8 mouse cellular contexts compared by ENCODE assay signal in the genomic region with DNA sequence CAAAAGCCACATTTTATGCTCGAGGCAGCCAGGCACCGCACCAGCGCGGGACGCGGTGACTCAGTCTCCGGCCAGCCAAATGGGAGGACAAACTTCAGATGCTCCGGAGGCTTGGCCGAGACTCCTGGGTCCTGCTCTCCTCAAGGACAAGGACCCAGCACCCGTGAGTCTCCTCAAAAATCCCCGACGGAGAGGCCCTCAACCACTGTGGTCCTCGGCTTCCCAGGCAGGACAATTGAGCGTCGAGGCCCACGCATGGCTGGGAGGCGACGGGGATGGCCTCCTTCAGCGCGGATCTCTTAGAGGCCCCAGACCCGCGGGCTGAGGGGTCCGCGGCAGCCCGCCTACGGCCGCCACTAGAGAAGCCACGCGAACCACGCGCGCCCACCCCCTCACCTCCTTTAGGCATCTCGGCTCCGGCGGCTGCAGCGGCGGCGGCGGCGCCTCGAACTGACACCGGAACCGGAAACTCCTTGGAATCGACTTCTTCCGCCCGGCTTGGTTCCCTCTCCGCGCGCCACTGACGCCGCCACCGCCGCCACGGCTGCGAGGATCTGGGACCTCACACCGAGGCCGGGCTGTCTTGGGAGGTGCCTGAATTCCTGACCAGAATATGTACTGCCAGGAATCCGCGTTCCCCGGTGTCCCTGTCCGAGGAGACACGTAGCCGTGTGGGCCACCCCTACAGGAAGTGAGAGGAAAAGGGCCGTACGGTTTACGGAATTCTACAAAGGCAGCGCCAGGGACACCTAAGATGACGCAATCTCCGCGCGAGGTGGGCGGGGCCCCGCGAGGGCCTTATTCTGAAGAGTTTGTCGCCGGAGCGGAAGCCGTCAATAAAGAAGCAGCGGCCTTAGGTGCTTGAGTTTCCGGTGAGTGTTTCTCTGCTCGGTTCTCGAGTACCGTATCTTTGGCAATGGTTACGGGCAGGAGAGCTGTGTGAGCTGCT. TPM values are rescaled to one million over a fixed set of nuclear protein-coding genes. Genes with fewer than 3 reads are reported as not detected.
DNase-seq lines count a peak whose midpoint lies in the region; ATAC-seq and TF ChIP-seq lines count a peak whose summit lies in the region.

A gene (minus strand): TSS at position 668 of the 949 bp plus-strand sequence.
A gene (plus strand): TSS at position 792 of the 949 bp plus-strand sequence.

- H3K4me3 ChIP-seq in bone marrow macrophage, adult 2 months (ENCODE audit: insufficient read depth, low read length) = peak within 1 kb of the TSS; percentile 96
- H3K4me3 ChIP-seq in embryonic fibroblast, embryonic 13.5 days (ENCODE audit: insufficient read depth, low read length) = peak within 1 kb of the TSS; percentile 97
- peak within 1 kb of the TSS; percentile 94 for H3K4me3 ChIP-seq in heart, embryonic 10.5 days
- peak within 1 kb of the TSS; percentile 78 for H3K4me3 ChIP-seq in kidney, embryonic 15.5 days (replicated peaks)

- ATAC-seq in kidney, embryonic 15.5 days (replicated peaks; ENCODE audit: low FRiP score) = peak; percentile 95
- ATAC-seq in monocyte, adult 5-6 weeks (replicated peaks; ENCODE audit: insufficient number of reproducible peaks, low FRiP score, low TSS enrichment, poor library complexity, severe bottlenecking) = peak; percentile 81

- H3K27me3 ChIP-seq in heart, embryonic 10.5 days (ENCODE audit: insufficient read depth, poor library complexity, severe bottlenecking) = no peaks in the 10 kb centered on the region
- no peaks in the 10 kb centered on the region for H3K27me3 ChIP-seq in kidney, embryonic 15.5 days

- WGBS in heart, embryonic 10.5 days = under 1% methylated on average over 84 of the region's 84 CpGs
- under 1% methylated on average over 81 of the region's 84 CpGs for WGBS in kidney, embryonic 15.5 days

- peak within 1 kb of the TSS; percentile 86 for H3K9ac ChIP-seq in kidney, embryonic 15.5 days

- H3K9me3 ChIP-seq in heart, embryonic 10.5 days = no peaks in the 10 kb centered on the region
- no peaks in the 10 kb centered on the region for H3K9me3 ChIP-seq in kidney, embryonic 15.5 days (replicated peaks)

- peaks cover 13% of the 10 kb centered on the region for H3K4me1 ChIP-seq in bone marrow macrophage, adult 2 months (ENCODE audit: control insufficient read depth, insufficient read depth, low read length)
- H3K4me1 ChIP-seq in embryonic fibroblast, embryonic 13.5 days (ENCODE audit: control insufficient read depth, insufficient read depth, low read length) = peaks cover 12% of the 10 kb centered on the region
- peaks cover 14% of the 10 kb centered on the region for H3K4me1 ChIP-seq in heart, embryonic 10.5 days
- peaks cover 31% of the 10 kb centered on the region for H3K4me1 ChIP-seq in kidney, embryonic 15.5 days

- peak within 1 kb of the TSS; percentile 97 for H3K27ac ChIP-seq in bone marrow macrophage, adult 2 months (ENCODE audit: insufficient read depth, low read depth, low read length)
- peak within 1 kb of the TSS; percentile 83 for H3K27ac ChIP-seq in embryonic fibroblast, embryonic 13.5 days (ENCODE audit: insufficient read depth, low read length)
- peak within 1 kb of the TSS; percentile 99 for H3K27ac ChIP-seq in heart, embryonic 10.5 days
- peak within 1 kb of the TSS; percentile 93 for H3K27ac ChIP-seq in kidney, embryonic 15.5 days

- peaks cover 65% of the 10 kb centered on the region for H3K36me3 ChIP-seq in heart, embryonic 10.5 days
- H3K36me3 ChIP-seq in kidney, embryonic 15.5 days = peaks cover 61% of the 10 kb centered on the region

- H3K4me2 ChIP-seq in kidney, embryonic 15.5 days = peak within 1 kb of the TSS; percentile 83

- TF ChIP-seq CTCF in bone marrow macrophage, adult 2 months (IDR thresholded peaks at IDR 0.05; ENCODE audit: low read depth, low read length) = no peak
- TF ChIP-seq CTCF in embryonic fibroblast, embryonic 13.5 days (IDR thresholded peaks at IDR 0.05; ENCODE audit: borderline replicate concordance, insufficient read depth, low read length) = no peak

- no peak for TF ChIP-seq POLR2A in bone marrow macrophage, adult 2 months (IDR thresholded peaks at IDR 0.05; ENCODE audit: borderline replicate concordance, low read depth, low read length)
- peak; percentile 92 for TF ChIP-seq POLR2A in embryonic fibroblast, embryonic 13.5 days (IDR thresholded peaks at IDR 0.05; ENCODE audit: low read depth, low read length)

- DNase-seq in A20 (ENCODE audit: low read depth, low spot score) = peak; percentile 96
- DNase-seq in heart, embryonic 10.5 days (ENCODE audit: low spot score) = peak; percentile 96
- DNase-seq in liver = peak; percentile 95
- DNase-seq in spleen, postnatal 4 days (ENCODE audit: low spot score in 2 of 2) = peak; percentile 94 to 98

RNA-seq across cellular contexts. Expression of the first gene that starts in this region (rescaled TPM):
- 72.8 and 76.5 TPM in 2 replicates for polyA plus RNA-seq in bone marrow macrophage, adult 2 months (2012; ENCODE audit: insufficient read depth, insufficient read length, missing spikeins)
- 144 and 168 TPM in 2 replicates for polyA plus RNA-seq in embryonic fibroblast, embryonic 13.5 days (2011; ENCODE audit: insufficient read length, low read depth, missing spikeins)
- polyA plus RNA-seq in heart, embryonic 10.5 days (2016; fragmentation: Nextera tagmentation; extraction: Ambion mirVana) = 79.4 and 86.3 TPM in 2 replicates
- polyA plus RNA-seq in kidney, embryonic 15.5 days (2015; fragmentation: Nextera tagmentation; extraction: Ambion mirVana) = 104 and 106 TPM in 2 replicates
- total RNA-seq in monocyte, adult 5-6 weeks (2017) = 93.1 to 106 TPM (median 95.5 TPM) in 3 replicates

RNA-seq across cellular contexts. Expression of the second gene that starts in this region (rescaled TPM):
- polyA plus RNA-seq in bone marrow macrophage, adult 2 months (2012; ENCODE audit: insufficient read depth, insufficient read length, missing spikeins) = 128 and 135 TPM in 2 replicates
- polyA plus RNA-seq in embryonic fibroblast, embryonic 13.5 days (2011; ENCODE audit: insufficient read length, low read depth, missing spikeins) = 174 and 194 TPM in 2 replicates
- 162 and 200 TPM in 2 replicates for polyA plus RNA-seq in heart, embryonic 10.5 days (2016; fragmentation: Nextera tagmentation; extraction: Ambion mirVana)
- 196 TPM in 2 replicates for polyA plus RNA-seq in kidney, embryonic 15.5 days (2015; fragmentation: Nextera tagmentation; extraction: Ambion mirVana)
- 212 to 285 TPM (median 240 TPM) in 3 replicates for total RNA-seq in monocyte, adult 5-6 weeks (2017)

Comparison
In these comparisons a context has a peak if more than half of its experiments do, and no peak if none do; other contexts are left out.
1. Peak in every context shown above with its lines: DNase-seq, ATAC-seq, H3K4me3 ChIP-seq and H3K27ac ChIP-seq.